Mouse (Mus musculus) liver, embryonic 14.5 days (tissue): ENCODE data around the gene Ctsd. TPM values are rescaled to one million over a fixed set of nuclear protein-coding genes. Genes with fewer than 3 reads are reported as not detected.

Experiments
- ATAC-seq: fragments of 200-750 bp; cut with Nextera tagmentation; 2 replicates; pipeline ENCODE4 v1.8.0; 2017; ENCODE audit warnings: moderate number of reproducible peaks, mild to moderate bottlenecking, moderate library complexity; ENCODE audit not compliant: insufficient read depth
- DNase-seq, 3 experiments: peaks; one replicate each; pipeline ENCODE4 v3.0.0-alpha.2; 2012 to 2013; ENCODE audit warnings: low read depth in 3 of 3, low spot score in 3 of 3
- H3K27ac ChIP-seq: fragments of 300-500 bp; sonication (generic); 2 replicates; pipeline ENCODE4 v1.5.1; 2014; ENCODE audit warnings: moderate library complexity, mild to moderate bottlenecking, control low read depth, inconsistent platforms
- H3K27me3 ChIP-seq: fragments of 300-500 bp; sonication (generic); 2 replicates; pipeline ENCODE4 v1.6.1; 2014; ENCODE audit warnings: mild to moderate bottlenecking, low read length, moderate library complexity; ENCODE audit not compliant: control insufficient read depth, insufficient read depth
- H3K36me3 ChIP-seq: fragments of 300-500 bp; sonication (generic); replicated peaks from 2 replicates; pipeline ENCODE4 v1.6.1; 2014; ENCODE audit warnings: low read depth; ENCODE audit not compliant: control insufficient read depth, insufficient read depth
- H3K4me1 ChIP-seq, 2 experiments: fragments of 200-500 bp in 1 of 2; fragments of 300-500 bp in 1 of 2; sonication (generic) in 1 of 2; replicated peaks; 2 replicates each; pipeline ENCODE4 v1.6.1; 2012 to 2014; ENCODE audit warnings: antibody characterized with exemption in 1 of 2, inconsistent platforms in 1 of 2, low read length in 1 of 2; ENCODE audit not compliant: control insufficient read depth in 2 of 2, insufficient read depth in 2 of 2
- H3K4me2 ChIP-seq: fragments of 300-500 bp; sonication (generic); 2 replicates; pipeline ENCODE4 v1.6.1; 2014; ENCODE audit warnings: low read depth, mild to moderate bottlenecking, control low read depth, moderate library complexity
- H3K4me3 ChIP-seq, 2 experiments: fragments of 200-500 bp in 1 of 2; fragments of 300-500 bp in 1 of 2; sonication (generic) in 1 of 2; 2 replicates each; pipeline ENCODE4 v1.5.1; 2012 to 2014; ENCODE audit warnings: low read depth in 2 of 2, low read length in 2 of 2, mild to moderate bottlenecking in 2 of 2, control low read depth in 1 of 2, inconsistent platforms in 1 of 2, moderate library complexity in 1 of 2; ENCODE audit not compliant: insufficient read depth in 1 of 2
- H3K9ac ChIP-seq: fragments of 300-500 bp; sonication (generic); replicated peaks from 2 replicates; pipeline ENCODE4 v1.6.1; 2014; ENCODE audit warnings: mild to moderate bottlenecking, control low read depth, moderate library complexity
- H3K9me3 ChIP-seq: fragments of 300-500 bp; sonication (generic); 2 replicates; pipeline ENCODE4 v1.6.1; 2016; ENCODE audit warnings: low read length, mixed read lengths; ENCODE audit not compliant: control insufficient read depth
- CTCF ChIP-seq: IDR thresholded peaks from 2 replicates; pipeline ENCODE4 v1.5.1; 2016; ENCODE audit warnings: antibody characterized with exemption, low read depth, control low read depth
- EP300 ChIP-seq: IDR thresholded peaks from 2 replicates; pipeline ENCODE4 v1.6.1; 2016; ENCODE audit warnings: antibody characterized with exemption, low read depth
- WGBS: fragments of 180-500 bp; shearing (Covaris S2); extraction: QIAGEN DNeasy Blood & Tissue Kit; methylation state at CpG from one replicate; pipeline ENCODE4 v1.1.7; 2014; ENCODE audit not compliant: insufficient replicate concordance; 5-methylcytosine and 5-hydroxymethylcytosine counted together
- polyA plus RNA-seq, 2 experiments: library from polyadenylated mRNA; depleted of rRNA in 1 of 2; stranded (reverse) in 1 of 2; unstranded in 1 of 2; fragments of >200 nt; fragmentation: Nextera tagmentation in 1 of 2; extraction: Ambion mirVana in 1 of 2; gene quantifications; 2 replicates each; pipeline versions ENCODE4 v1.2.1 to v1.2.3; 2012 to 2014

Ctsd gene
- polyA plus RNA-seq, 2 experiments = 180 to 324 TPM

DNA sequence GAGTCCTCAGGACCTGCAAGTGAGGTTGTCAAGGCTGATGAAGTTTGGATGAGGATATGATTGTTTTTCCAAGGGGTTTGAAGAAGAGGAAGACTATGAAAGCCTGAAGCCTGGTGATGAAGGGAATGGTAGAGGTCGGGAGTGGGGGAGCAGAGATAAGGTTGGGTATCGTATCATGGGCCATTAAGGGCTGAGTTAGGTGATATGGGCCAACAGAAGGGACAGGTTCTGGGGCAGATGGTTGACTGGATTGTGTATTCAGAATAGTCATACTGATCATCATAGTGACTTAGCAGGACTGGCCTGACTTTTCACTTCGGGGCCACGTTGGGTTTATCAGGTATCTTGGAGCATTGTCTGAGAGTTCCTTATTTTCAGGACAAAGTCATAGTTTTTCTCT lies 7.6 kb upstream of the Ctsd start:
- H3K4me3 ChIP-seq = no peak overlapping the region
- peak overlapping the region; percentile 18; the same call in 1 of the 2 replicates for H3K9ac ChIP-seq
- 10% methylated on average over 4 of the region's 4 CpGs for WGBS
- ATAC-seq (peak; percentile 32; the same call in 1 of the 2 replicates), DNase-seq (no peak)
- H3K4me2 ChIP-seq = no peak overlapping the region
- H3K4me1 ChIP-seq = peaks cover 46 to 81% of the 10 kb centered on the region in 2 experiments
- H3K27ac ChIP-seq = peak overlapping the region; percentile 72
- H3K27me3 ChIP-seq = no peaks in the 10 kb centered on the region
- no peaks in the 10 kb centered on the region for H3K9me3 ChIP-seq
- H3K36me3 ChIP-seq = no peaks in the 10 kb centered on the region
- TF ChIP-seq EP300 (peak; percentile 76), CTCF (no peak)

DNA sequence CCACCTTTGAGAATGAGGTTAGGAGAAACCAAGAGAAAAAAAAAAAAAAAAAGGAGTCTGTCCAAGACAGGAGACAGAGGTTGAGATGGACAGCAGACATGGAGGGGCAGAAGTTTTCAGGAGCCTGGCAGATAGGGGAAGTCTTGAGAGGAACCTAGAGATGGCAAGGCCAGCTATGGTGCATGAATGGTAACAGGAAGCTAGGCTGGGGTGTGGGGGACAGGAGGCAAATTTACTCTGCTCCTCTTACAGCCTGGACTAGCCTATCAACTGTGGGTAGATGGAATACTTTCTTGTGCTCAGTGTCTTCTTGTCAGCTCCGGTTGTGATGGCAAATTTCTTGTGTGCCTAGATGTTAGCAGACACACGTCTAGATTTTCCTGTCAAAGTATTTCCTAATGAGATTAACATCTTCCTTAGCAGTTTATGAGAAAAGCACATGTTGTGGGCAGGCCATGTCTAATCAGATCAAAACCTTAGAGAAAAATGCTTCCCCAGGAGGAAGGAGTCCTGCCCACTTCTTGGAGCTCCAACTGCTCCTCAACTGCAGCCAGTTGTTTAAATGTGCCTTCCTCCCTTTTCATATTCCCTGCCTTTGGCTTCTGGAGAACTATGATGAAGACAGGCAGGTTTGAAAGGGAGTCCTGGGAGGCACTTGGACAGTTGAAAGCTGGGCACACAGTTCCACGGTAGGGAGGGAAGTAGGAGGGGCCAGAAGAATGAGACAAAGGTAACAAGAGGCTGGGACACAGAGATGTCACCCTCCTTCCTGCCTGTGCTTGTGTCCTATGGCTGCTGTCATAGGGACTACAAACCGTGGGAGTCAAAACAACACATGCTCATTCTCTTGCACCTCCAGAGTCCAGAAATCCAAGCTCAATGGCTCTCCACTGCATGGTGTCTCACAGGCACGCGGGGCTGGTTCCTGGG lies 6.7 kb upstream of the Ctsd start:
- Histone ChIP-seq H3K27ac (peak overlapping the region; percentile 72), H3K9me3 (no peaks in the 10 kb centered on the region), H3K4me1 (peaks cover 46 to 75% of the 10 kb centered on the region in 2 experiments), H3K4me2 (no peak overlapping the region), H3K4me3 (no peak overlapping the region), H3K9ac (peak overlapping the region; percentile 24), H3K27me3 (no peaks in the 10 kb centered on the region), H3K36me3 (no peaks in the 10 kb centered on the region)
- ATAC-seq = no peak
- DNase-seq = no peak
- no peak for TF ChIP-seq CTCF
- no peak for TF ChIP-seq EP300
- 42% methylated on average over 6 of the region's 6 CpGs for WGBS

DNA sequence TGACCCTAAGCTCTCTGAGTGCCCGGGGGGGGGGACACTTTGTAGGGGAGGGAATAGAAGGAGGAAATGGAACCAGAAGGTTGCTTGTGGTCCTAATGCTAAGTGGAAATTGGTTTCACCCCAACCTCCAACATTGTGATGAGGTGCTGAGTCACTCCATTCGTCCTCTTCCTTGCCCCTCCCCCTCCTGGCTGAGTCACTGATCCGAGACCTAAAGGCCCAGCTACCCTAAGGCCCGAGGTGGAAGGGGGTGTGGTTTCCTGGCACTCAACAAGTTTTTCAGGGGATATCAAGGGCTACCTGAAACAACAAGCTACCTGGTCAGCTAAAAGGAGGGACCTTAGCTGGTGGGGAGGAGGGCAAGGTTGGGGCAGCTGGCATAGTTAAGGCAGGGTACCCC lies 5.4 kb upstream of the Ctsd start:
- Histone ChIP-seq H3K4me3 (no peak overlapping the region), H3K9me3 (no peaks in the 10 kb centered on the region), H3K27ac (peak overlapping the region; percentile 71), H3K4me2 (peak overlapping the region; percentile 21), H3K4me1 (peaks cover 49 to 71% of the 10 kb centered on the region in 2 experiments), H3K9ac (peak overlapping the region; percentile 15), H3K36me3 (no peaks in the 10 kb centered on the region), H3K27me3 (no peaks in the 10 kb centered on the region)
- WGBS = 4% methylated on average over 4 of the region's 4 CpGs
- DNase-seq (peak; percentile 84 to 91 (median 87)), ATAC-seq (peak; percentile 85)
- TF ChIP-seq CTCF (no peak), EP300 (peak; percentile 40; the same call in 1 of the 2 replicates)

DNA sequence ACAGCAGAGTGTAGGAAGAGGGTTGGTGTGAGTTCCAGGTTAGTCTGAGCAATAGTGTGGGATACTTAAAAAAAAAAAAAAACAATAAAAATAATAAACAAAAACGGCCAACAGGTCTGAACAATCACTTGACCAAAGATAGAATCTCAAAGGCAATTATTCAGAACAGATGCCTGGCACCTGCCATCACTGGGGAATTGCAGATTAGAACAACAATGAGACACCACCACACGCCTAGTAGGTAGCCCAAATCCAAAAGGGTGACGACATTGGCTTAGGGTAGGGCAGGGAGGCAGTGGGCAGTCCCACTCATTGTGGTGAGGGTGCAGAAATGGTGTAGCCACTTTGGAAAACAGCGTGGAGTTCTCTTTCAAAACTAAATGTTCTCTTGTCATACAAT lies 3.8 kb upstream of the Ctsd start:
- no peak overlapping the region for H3K4me2 ChIP-seq
- no peak for ATAC-seq
- WGBS = 67% methylated on average over 4 of the region's 4 CpGs

DNA sequence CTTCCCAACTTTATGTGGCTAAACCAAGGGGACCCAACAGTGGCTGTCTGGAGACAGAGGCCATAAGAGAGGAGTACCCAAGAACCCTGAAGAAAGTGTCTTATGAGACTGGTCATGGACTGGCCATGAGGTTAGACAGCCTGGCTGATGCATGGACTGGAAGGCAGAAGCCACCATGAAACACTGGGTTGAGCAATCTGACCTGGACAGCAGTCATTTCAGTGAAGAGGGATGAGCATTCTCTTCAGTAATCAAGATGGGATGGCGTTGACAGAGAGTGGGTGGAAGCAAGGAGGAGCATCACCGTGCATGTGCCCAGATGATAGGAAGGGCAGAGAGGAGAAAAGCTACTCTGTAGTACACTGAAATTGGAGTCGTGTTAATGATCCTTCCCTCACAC lies 3.3 kb upstream of the Ctsd start:
- 57% methylated on average over 3 of the region's 3 CpGs for WGBS
- DNase-seq = no peak
- Histone ChIP-seq H3K36me3 (no peaks in the 10 kb centered on the region), H3K4me2 (peak overlapping the region; percentile 6; the same call in 1 of the 2 replicates), H3K27me3 (no peaks in the 10 kb centered on the region), H3K9ac (no peak overlapping the region), H3K9me3 (no peaks in the 10 kb centered on the region), H3K27ac (peak overlapping the region; percentile 8; the same call in 1 of the 2 replicates), H3K4me3 (no peak overlapping the region), H3K4me1 (peaks cover 53 to 59% of the 10 kb centered on the region in 2 experiments)
- no peak for ATAC-seq
- no peak for TF ChIP-seq EP300
- no peak for TF ChIP-seq CTCF

More for the DNA sequence above, 3.8 kb upstream of the Ctsd start:
- Histone ChIP-seq H3K4me1 (peaks cover 53 to 59% of the 10 kb centered on the region in 2 experiments), H3K4me3 (no peak overlapping the region), H3K36me3 (no peaks in the 10 kb centered on the region), H3K27me3 (no peaks in the 10 kb centered on the region), H3K27ac (peak overlapping the region; percentile 12), H3K9me3 (no peaks in the 10 kb centered on the region), H3K9ac (no peak overlapping the region)
- no peak for DNase-seq
- TF ChIP-seq CTCF (no peak), EP300 (no peak)
